Mouse (Mus musculus): ENCODE measurements around the gene Csnk2b.

DNA sequence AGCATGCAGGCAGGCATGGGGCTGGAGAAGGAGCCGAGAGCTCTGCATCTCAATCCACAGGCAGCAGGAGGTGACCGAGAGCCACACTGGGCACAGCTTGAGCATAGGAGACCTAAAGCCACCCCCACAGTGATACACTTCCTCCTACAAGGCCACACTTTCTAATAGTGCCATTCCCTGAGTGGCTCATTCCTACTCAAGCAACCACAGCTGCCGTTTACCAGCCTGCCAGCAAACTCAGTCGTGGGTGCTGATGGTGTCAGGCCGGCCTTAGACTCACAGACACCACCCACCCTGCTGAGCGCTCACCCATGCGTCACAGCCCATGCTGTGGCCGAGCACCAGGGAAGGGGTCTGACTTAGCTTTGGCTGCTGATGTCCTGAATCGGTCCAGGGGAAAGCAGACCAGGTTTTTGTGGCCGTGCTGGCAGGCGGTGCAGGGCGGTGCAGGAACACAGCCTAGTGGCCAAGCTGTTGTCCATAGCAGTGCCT is 24.6 kb downstream of the Csnk2b start:
- TF ChIP-seq CTCF (IDR thresholded peaks at IDR 0.05; ENCODE audit: borderline replicate concordance, extremely low read depth, insufficient read depth, insufficient read length) (no peak), POLR2A (IDR thresholded peaks at IDR 0.05; ENCODE audit: borderline replicate concordance, extremely low read depth, insufficient read depth, insufficient read length, poor library complexity, severe bottlenecking) (no peak)

Data from brain, embryonic 14.5 days (tissue).